Mouse (Mus musculus): ENCODE measurements around the gene Ep300. TPM values are rescaled to one million over a fixed set of nuclear protein-coding genes. Genes with fewer than 3 reads are reported as not detected.

Gene Ep300
- total RNA-seq (2014; rRNA removed) (50.7 and 55.5 TPM in 2 replicates), polyA plus RNA-seq (2015; fragmentation: Nextera tagmentation; extraction: Ambion mirVana) (9.4 and 14.9 TPM in 2 replicates)

DNA sequence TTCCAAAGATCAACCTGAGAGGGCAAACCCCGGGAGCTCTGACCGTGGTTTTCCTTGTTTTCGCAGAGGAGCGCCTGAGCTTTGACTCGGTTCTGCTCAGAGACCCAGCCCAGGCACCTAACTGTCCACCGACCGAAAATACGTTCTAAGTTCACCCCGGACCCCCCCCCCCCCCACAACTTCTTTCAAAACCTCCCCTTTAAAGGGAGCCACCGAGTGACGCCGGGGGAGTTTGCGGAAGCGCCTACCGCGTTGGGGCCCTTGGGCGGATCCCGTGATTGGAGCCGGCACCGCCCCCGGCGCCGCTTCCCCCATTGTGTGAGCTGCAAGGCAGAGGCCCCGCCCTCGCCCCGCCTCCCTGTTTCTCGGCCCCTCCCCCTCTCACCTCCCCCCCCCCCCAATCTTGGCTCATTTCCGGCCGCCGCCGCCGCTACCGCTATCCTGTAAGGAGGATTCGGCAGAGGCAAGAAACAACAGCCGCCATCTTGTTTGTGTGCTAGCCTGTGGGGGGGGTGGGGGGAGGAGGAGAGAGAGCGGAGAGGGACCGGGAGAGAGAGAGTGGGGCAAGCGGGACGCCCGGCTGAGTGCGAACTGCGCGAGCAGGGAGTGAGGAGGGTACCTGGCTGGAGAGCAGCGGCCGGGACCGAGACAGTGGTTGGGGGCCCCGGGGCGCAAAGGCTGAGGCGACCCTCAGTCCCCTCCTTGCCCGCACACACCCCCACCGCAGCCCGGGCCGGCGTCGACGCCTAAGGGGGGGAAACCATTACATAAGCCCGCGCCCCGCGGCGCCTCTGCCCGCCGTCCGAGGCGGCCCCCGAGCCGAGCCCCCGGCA, at the start of gene Ep300:
Ep300 (plus strand) TSS at position 439 of the 833 bp plus-strand sequence.
- no peaks in the 10 kb centered on the region; the same call in 1 of the 2 replicates for H3K36me3 ChIP-seq (ENCODE audit: insufficient read depth, low read length)
- no peaks in the 10 kb centered on the region; the same call in 1 of the 2 replicates for H3K4me1 ChIP-seq (ENCODE audit: insufficient read depth, low read length)
- H3K27ac ChIP-seq (ENCODE audit: low read depth, low read length) = peak within 1 kb of the TSS; percentile 100
- no peaks in the 10 kb centered on the region for H3K9me3 ChIP-seq (ENCODE audit: low read length)
- no peaks in the 10 kb centered on the region for H3K27me3 ChIP-seq (ENCODE audit: insufficient read depth, low read length)
- peak; percentile 98 for DNase-seq (ENCODE audit: low spot score)
- H3K4me2 ChIP-seq (ENCODE audit: low read depth, low read length, poor library complexity, severe bottlenecking) = peak within 1 kb of the TSS; percentile 64
- peak within 1 kb of the TSS; percentile 100 for H3K9ac ChIP-seq (replicated peaks; ENCODE audit: low read length, poor library complexity, severe bottlenecking)
- peak within 1 kb of the TSS; percentile 97 for H3K4me3 ChIP-seq (ENCODE audit: low read depth, low read length)
- no peak for TF ChIP-seq CTCF (IDR thresholded peaks at IDR 0.05)
- 1% methylated on average over 31 of the region's 68 CpGs for whole genome bisulfite sequencing
- ATAC-seq (ENCODE audit: low FRiP score) = peak; percentile 92

DNA sequence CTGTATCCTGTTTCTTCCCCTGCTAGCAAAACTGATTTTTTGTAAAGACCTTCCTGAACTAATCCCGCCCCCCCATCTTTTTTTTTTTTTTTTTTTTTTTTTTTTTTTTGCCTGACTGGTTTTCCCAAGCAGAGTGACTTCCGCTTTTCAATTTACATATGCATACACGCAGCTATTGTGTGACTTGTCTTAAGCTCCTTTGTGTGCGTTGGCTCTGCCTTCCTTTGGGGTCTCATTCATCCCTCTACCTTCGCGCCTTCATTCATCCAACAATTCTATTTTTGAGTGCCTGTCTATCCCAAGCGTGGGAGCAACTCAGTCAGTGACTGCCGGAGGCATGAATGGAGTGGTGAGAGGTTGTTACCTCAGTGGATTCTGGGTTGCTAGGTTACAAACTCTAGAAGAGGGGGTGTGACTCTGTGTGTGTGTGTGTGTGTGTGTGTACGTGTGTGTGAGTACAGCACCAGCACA, 49.2 kb upstream of the Ep300 start:
- no peaks in the 10 kb centered on the region for H3K36me3 ChIP-seq (ENCODE audit: insufficient read depth, low read length)
- no peaks in the 10 kb centered on the region for H3K9me3 ChIP-seq (ENCODE audit: low read length)
- H3K9ac ChIP-seq (replicated peaks; ENCODE audit: low read length, poor library complexity, severe bottlenecking) = no peak overlapping the region
- WGBS = 9% methylated on average over 8 of the region's 9 CpGs
- TF ChIP-seq CTCF (IDR thresholded peaks at IDR 0.05) = no peak
- no peaks in the 10 kb centered on the region for H3K4me1 ChIP-seq (ENCODE audit: insufficient read depth, low read length)
- 0 out of 2 replicates have a peak overlapping the region, but pooled peaks have one; percentile 51 for H3K27ac ChIP-seq (ENCODE audit: low read depth, low read length)
- peak; percentile 54 for DNase-seq (ENCODE audit: low spot score)
- no peaks in the 10 kb centered on the region for H3K27me3 ChIP-seq (ENCODE audit: insufficient read depth, low read length)
- no peak overlapping the region for H3K4me3 ChIP-seq (ENCODE audit: low read depth, low read length)
- ATAC-seq (ENCODE audit: low FRiP score) = no peak
- H3K4me2 ChIP-seq (ENCODE audit: low read depth, low read length, poor library complexity, severe bottlenecking) = 0 out of 2 replicates have a peak overlapping the region, but pooled peaks have one; percentile 28

DNA sequence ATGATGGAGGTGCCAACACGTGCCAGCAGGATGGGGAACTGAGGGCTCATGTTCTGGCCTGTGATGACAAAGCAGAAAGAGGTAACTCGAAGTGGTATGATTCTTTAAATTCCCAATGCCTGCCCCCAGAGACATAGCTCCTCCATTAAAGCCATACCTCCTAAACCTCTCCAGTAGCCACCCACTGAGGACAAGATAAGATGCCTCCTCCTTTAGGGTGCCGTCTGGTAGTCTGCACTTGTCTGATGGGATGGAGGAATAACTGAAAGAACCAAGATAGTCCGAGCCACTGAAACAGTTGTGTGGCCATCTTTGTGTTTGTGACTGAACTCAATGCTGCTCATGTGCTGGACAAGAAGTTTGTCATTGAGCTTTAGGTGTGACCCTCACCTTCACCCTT, 47.0 kb upstream of the Ep300 start:
- no peak for ATAC-seq (ENCODE audit: low FRiP score)
- H3K9ac ChIP-seq (replicated peaks; ENCODE audit: low read length, poor library complexity, severe bottlenecking) = no peak overlapping the region
- no peaks in the 10 kb centered on the region for H3K9me3 ChIP-seq (ENCODE audit: low read length)
- H3K4me3 ChIP-seq (ENCODE audit: low read depth, low read length) = no peak overlapping the region
- H3K4me2 ChIP-seq (ENCODE audit: low read depth, low read length, poor library complexity, severe bottlenecking) = no peak overlapping the region
- DNase-seq (ENCODE audit: low spot score) = no peak
- 86% methylated on average over 4 of the region's 4 CpGs for WGBS
- no peaks in the 10 kb centered on the region for H3K4me1 ChIP-seq (ENCODE audit: insufficient read depth, low read length)
- TF ChIP-seq CTCF (IDR thresholded peaks at IDR 0.05) = no peak
- no peak overlapping the region for H3K27ac ChIP-seq (ENCODE audit: low read depth, low read length)
- H3K27me3 ChIP-seq (ENCODE audit: insufficient read depth, low read length) = no peaks in the 10 kb centered on the region
- no peaks in the 10 kb centered on the region for H3K36me3 ChIP-seq (ENCODE audit: insufficient read depth, low read length)

DNA sequence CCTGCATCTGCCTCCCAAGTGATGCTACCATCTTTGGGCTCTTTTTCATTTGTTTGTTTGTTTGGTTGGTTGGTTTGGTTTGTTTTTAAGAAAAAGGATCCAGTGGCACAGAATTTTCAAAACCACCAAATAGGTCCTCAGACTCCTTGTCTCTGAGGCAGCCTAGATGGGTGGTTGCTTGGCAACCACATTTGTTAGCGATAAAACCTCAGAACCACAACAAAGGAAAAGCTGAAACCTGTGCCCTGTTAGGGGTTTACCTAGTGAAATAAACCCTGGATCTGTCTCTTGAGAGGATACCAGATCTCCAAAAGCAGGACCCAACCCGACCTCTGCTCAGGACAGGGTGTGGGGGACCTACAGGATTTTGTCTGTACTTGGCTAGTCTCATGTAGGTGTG, 45.6 kb upstream of the Ep300 start:
- 52% methylated on average over 2 of the region's 2 CpGs for WGBS
- H3K9ac ChIP-seq (replicated peaks; ENCODE audit: low read length, poor library complexity, severe bottlenecking) = no peak overlapping the region
- H3K4me1 ChIP-seq (ENCODE audit: insufficient read depth, low read length) = no peaks in the 10 kb centered on the region
- no peaks in the 10 kb centered on the region for H3K27me3 ChIP-seq (ENCODE audit: insufficient read depth, low read length)
- ATAC-seq (ENCODE audit: low FRiP score) (no peak), DNase-seq (ENCODE audit: low spot score) (no peak)
- no peak overlapping the region for H3K4me2 ChIP-seq (ENCODE audit: low read depth, low read length, poor library complexity, severe bottlenecking)
- no peaks in the 10 kb centered on the region for H3K9me3 ChIP-seq (ENCODE audit: low read length)
- no peak overlapping the region for H3K27ac ChIP-seq (ENCODE audit: low read depth, low read length)
- no peak overlapping the region for H3K4me3 ChIP-seq (ENCODE audit: low read depth, low read length)
- TF ChIP-seq CTCF (IDR thresholded peaks at IDR 0.05) = no peak
- H3K36me3 ChIP-seq (ENCODE audit: insufficient read depth, low read length) = no peaks in the 10 kb centered on the region

DNA sequence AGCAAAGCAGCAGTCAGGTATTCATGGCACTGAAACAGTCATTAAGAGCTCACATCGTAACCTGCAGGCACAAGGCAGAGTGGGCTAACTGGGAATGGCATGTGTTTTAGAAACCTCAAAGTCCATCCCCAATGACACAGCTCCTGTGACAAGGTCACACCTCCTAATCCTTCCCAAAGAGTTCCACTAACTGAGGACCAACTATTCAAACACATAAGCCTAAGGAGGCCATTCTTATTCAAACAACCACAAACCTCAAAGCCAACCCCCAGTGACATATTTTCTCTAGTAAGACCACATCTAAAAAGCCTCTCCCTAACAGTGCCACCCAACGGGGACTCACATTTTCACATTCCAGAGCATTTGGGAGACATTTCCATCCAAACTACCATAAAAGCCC, 40.2 kb upstream of the Ep300 start:
- Histone ChIP-seq H3K27ac (ENCODE audit: low read depth, low read length) (no peak overlapping the region), H3K4me3 (ENCODE audit: low read depth, low read length) (no peak overlapping the region), H3K4me2 (ENCODE audit: low read depth, low read length, poor library complexity, severe bottlenecking) (no peak overlapping the region), H3K9me3 (ENCODE audit: low read length) (no peaks in the 10 kb centered on the region), H3K36me3 (ENCODE audit: insufficient read depth, low read length) (no peaks in the 10 kb centered on the region), H3K4me1 (ENCODE audit: insufficient read depth, low read length) (no peaks in the 10 kb centered on the region), H3K27me3 (ENCODE audit: insufficient read depth, low read length) (no peaks in the 10 kb centered on the region), H3K9ac (replicated peaks; ENCODE audit: low read length, poor library complexity, severe bottlenecking) (no peak overlapping the region)
- TF ChIP-seq CTCF (IDR thresholded peaks at IDR 0.05) = no peak
- 95% methylated on average over 2 of the region's 2 CpGs for WGBS
- no peak for DNase-seq (ENCODE audit: low spot score)
- no peak for ATAC-seq (ENCODE audit: low FRiP score)

Measured in midbrain, postnatal 0 days (tissue).